Mouse (Mus musculus) heart, adult 2 months (tissue): Measurements from ENCODE around the gene Hsd3b1.

ENCODE experiments used
- CTCF ChIP-seq: fragments of 200-600 bp; IDR thresholded peaks from 2 replicates; pipeline ENCODE4 v1.8.1; 2022; ENCODE audit warnings: antibody characterized with exemption, mild to moderate bottlenecking, moderate library complexity
- POLR2A ChIP-seq: fragments of 200-500 bp; IDR thresholded peaks from 2 replicates; pipeline ENCODE4 v1.6.1; 2011; ENCODE audit warnings: mild to moderate bottlenecking, low read depth, low read length, control low read depth; ENCODE audit not compliant: insufficient read depth

GRCm38 (mm10) chr3:98897606-98898005, 38.0 kb upstream of the Hsd3b1 start:
- no peak for TF ChIP-seq CTCF
- no peak for TF ChIP-seq POLR2A
